Mouse (Mus musculus) megakaryocyte, embryonic 14.5 days (primary cell): ENCODE results near the gene Oxa1l. TPM values are rescaled to one million over a fixed set of nuclear protein-coding genes. Genes with fewer than 3 reads are reported as not detected.

Source experiments
- H3K27me3 ChIP-seq: replicated peaks from 2 replicates; pipeline ENCODE3; 2012; ENCODE audit warnings: inconsistent platforms
- H3K36me3 ChIP-seq: replicated peaks from 2 replicates; pipeline ENCODE3; 2012; ENCODE audit warnings: low read length, inconsistent platforms, mixed read lengths
- H3K4me1 ChIP-seq: 2 replicates; pipeline ENCODE4 v1.6.1; 2012; ENCODE audit warnings: inconsistent platforms
- H3K4me3 ChIP-seq: replicated peaks from 2 replicates; pipeline ENCODE3; 2012; ENCODE audit warnings: moderate library complexity, mild to moderate bottlenecking, inconsistent platforms
- H3K9me3 ChIP-seq: 2 replicates; pipeline ENCODE4 v1.6.1; 2012; ENCODE audit warnings: inconsistent platforms
- FLI1 ChIP-seq: IDR thresholded peaks from 2 replicates; pipeline ENCODE4 v1.6.1; 2012; ENCODE audit warnings: low read length, inconsistent platforms, mixed read lengths
- GATA1 ChIP-seq: IDR thresholded peaks from 3 replicates; pipeline ENCODE4 v1.6.1; 2012; ENCODE audit warnings: mixed read lengths, low read length, inconsistent platforms, borderline replicate concordance
- polyA plus RNA-seq: library from polyadenylated mRNA; stranded (reverse); fragments of >175 nt; gene quantifications from 2 replicates; pipeline ENCODE4 v1.2.3, GENCODE M21; 2012; ENCODE audit warnings: low replicate concordance; ENCODE audit not compliant: insufficient read depth

Oxa1l gene
- polyA plus RNA-seq, 1 experiment, result 55.2 TPM

DNA sequence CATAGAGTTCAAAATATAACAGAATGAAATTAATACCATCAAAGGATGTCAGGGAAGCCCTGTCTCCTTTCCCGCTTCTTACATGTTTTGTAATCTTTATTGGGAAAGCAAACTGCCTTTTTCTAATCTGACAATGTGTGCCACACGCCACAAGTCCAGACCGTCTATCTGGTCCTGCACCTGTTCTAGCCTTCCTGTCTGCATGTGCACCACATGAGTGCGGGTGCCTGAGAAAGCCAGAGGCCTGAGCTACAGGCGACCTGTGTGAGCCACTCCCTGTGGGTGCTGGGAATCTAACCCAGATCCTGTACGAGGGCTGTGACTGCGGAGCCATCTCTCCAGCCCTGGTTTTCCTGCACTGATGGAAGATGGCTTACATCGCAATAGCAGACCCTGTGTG, 23.8 kb downstream of the Oxa1l start:
- peaks cover 10% of the 10 kb centered on the region for H3K27me3 ChIP-seq
- H3K36me3 ChIP-seq, result no peaks in the 10 kb centered on the region
- H3K4me1 ChIP-seq, result peaks cover 36% of the 10 kb centered on the region
- TF ChIP-seq FLI1 (no peak), GATA1 (no peak)
- H3K4me3 ChIP-seq, result no peak overlapping the region
- H3K9me3 ChIP-seq, result 0 out of 2 replicates have a peak, but pooled peaks cover 2% of the 10 kb centered on the region

DNA sequence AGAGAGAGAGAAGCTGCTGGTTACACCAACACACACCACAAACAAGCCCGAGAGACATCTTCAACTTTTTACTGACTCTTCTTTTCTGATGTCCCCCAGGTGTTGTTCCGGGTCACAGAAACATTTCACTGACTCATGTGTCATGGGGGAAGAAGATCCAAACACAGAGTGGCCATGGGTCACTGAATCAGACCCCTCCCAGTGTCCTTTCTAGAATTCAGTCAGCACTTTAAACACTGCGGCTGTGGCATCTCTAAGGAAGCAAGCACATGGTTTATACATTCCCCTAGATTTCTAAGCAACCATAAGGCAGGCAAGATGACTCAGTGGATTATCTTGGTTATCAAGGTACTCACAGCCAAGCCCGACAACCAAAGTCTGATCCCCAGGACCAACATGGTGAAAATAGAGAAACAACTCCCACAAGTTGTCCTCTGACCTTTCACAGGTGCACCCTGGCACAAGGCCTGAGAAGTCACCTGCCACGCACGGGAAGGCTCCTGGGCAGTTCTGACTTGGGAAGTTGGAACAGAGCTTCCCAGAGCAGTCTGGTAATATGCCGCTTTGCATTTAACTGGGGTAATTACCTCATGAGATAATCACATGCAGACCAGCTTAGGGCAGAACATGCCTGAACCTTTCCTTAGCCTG, 25.5 kb downstream of the Oxa1l start:
- peaks cover 10% of the 10 kb centered on the region for H3K27me3 ChIP-seq
- TF ChIP-seq GATA1 (no peak), FLI1 (no peak)
- no peaks in the 10 kb centered on the region for H3K36me3 ChIP-seq
- H3K4me3 ChIP-seq, result no peak overlapping the region
- peaks cover 36% of the 10 kb centered on the region for H3K4me1 ChIP-seq
- 0 out of 2 replicates have a peak, but pooled peaks cover 2% of the 10 kb centered on the region for H3K9me3 ChIP-seq

DNA sequence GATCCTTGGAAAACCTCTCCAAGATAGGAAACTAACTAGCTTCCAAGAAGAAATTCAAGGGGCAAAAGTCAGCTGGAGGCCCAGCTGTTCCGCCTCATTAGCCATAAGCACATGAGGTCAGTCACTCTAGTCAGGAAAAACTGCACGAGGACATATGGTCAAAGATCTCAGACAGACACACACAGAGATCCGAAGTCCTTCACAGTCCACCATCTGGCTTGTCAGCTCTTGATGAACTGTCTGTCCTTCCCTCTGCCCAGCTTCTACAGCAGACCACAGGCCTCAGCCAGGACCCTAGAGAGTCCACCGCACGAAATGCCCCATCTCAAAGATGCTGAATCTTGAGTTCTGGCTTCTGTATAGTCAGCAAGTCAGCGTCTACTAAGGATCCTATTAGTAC, 26.9 kb downstream of the Oxa1l start:
- TF ChIP-seq GATA1 (no peak), FLI1 (no peak)
- Histone ChIP-seq H3K9me3 (0 out of 2 replicates have a peak, but pooled peaks cover 2% of the 10 kb centered on the region), H3K36me3 (no peaks in the 10 kb centered on the region), H3K4me1 (peaks cover 22% of the 10 kb centered on the region), H3K4me3 (no peak overlapping the region), H3K27me3 (peaks cover 18% of the 10 kb centered on the region)

DNA sequence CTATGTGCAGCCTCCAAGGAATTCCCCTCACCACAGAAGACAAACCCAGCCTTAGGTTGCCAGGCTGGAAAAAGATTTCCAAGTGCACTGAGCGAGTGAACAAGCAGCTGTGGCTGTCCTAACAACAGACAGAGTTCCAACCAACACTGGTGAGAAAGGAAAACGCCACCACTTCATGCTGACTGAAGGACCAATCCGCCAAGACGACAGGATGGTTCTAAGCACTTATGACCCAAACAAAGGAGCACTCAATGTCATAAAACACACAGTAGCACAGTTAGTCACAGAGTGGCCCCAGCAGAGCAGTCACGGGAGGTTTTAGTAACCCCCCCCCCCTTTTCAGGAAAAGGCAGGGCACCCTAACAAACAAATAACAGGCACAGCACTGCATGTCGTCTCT, 30.2 kb downstream of the Oxa1l start:
- H3K36me3 ChIP-seq, result no peaks in the 10 kb centered on the region
- TF ChIP-seq GATA1 (no peak), FLI1 (no peak)
- H3K4me3 ChIP-seq, result no peak overlapping the region
- H3K4me1 ChIP-seq, result no peaks in the 10 kb centered on the region
- H3K27me3 ChIP-seq, result peaks cover 26% of the 10 kb centered on the region
- peaks cover 5% of the 10 kb centered on the region; the same call in 1 of the 2 replicates for H3K9me3 ChIP-seq

DNA sequence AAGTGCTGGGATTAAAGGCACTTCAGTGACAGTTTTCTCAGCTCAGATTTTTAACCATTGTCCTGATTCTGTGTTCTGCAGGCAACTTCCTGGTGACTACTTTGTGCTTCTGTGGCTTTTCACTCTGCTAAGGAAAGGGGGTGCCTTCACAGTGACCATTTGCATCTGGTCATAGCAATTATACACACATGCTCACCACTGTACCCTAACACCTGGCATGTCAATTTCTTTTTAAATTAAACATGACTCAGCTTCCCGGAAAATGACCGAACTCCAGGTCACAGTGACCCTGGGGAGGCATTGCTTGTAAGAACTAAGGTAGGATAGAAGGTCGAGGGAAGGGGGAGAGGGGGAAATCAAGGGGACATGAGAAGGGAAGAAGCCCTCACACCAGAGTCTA, 33.2 kb downstream of the Oxa1l start:
- Histone ChIP-seq H3K9me3 (peaks cover 5% of the 10 kb centered on the region; the same call in 1 of the 2 replicates), H3K27me3 (peaks cover 26% of the 10 kb centered on the region), H3K4me3 (no peak overlapping the region), H3K36me3 (no peaks in the 10 kb centered on the region), H3K4me1 (peaks cover 15% of the 10 kb centered on the region)
- TF ChIP-seq GATA1 (no peak), FLI1 (no peak)

DNA sequence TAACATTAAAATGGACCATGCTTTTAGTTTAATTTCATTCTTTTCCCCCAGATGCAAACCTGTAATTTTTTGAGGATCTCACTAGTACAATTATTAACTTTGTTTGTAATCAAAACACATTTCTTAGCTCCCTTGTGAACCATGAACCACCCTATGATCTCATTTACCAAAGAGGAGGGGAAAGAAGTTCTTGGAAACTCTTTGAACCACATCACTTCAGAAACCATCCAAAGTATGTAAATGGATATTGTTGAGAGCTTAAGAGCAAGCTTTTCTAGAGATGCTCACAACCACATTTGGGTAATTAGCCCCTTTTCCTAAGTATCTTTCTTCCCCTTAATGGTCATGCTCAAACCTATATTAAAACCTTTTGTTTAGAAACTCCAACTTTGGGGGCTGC, 33.7 kb downstream of the Oxa1l start:
- TF ChIP-seq GATA1 (no peak), FLI1 (no peak)
- Histone ChIP-seq H3K4me1 (peaks cover 20% of the 10 kb centered on the region), H3K4me3 (no peak overlapping the region), H3K36me3 (no peaks in the 10 kb centered on the region), H3K9me3 (peaks cover 5% of the 10 kb centered on the region; the same call in 1 of the 2 replicates), H3K27me3 (peaks cover 26% of the 10 kb centered on the region)

DNA sequence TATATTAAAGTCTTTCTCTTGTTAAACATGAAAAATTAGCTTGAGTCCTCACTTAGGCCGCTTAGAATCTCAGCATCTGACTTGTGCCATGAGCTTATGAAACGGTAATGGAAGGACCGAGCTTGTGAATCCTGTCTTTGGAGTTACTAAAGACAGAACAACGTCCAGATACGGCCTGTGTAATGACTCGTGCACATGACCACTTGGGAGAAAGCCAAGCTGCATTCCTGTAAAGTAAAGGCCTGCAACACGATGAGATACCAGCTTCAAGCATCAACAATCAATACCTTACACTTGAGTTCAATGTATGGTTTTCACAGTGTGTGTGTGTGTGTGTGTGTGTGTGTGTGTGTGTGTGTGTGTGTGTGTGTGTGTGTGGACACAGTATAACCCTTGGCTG, 36.1 kb downstream of the Oxa1l start:
- H3K4me1 ChIP-seq, result peaks cover 20% of the 10 kb centered on the region
- H3K9me3 ChIP-seq, result peaks cover 5% of the 10 kb centered on the region; the same call in 1 of the 2 replicates
- H3K36me3 ChIP-seq, result no peaks in the 10 kb centered on the region

DNA sequence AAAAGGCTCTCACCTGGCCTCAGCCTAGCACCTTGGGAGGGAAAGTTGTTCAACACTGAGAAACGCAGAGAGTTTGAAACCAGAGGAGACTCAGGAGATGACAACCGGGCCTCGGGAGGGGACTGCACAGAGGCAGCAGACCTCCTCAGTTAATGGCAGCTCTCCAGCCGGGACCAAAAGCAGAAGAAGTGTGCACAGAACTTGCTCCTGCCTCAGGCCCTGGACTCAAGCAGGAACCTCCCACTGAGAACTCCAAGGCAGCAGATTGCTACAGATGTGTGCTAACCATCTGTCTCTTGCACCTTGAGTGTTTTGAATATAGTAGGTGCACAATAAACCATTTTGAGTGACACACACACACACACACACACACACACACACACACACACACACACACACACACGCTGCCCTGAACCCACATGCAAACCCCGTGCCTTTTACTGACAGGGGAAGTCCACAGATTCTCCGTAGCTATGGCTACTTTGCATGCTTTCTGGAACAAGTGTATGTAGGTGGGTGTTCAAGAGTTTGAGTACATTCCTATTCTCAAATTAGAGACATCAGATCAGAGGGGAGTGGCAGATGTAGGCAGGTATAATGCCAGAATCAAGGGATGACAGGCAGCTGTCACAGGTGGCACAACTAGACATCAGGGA, 37.4 kb downstream of the Oxa1l start:
- Histone ChIP-seq H3K4me1 (peaks cover 20% of the 10 kb centered on the region), H3K9me3 (peaks cover 5% of the 10 kb centered on the region; the same call in 1 of the 2 replicates), H3K4me3 (no peak overlapping the region), H3K27me3 (peaks cover 11% of the 10 kb centered on the region), H3K36me3 (no peaks in the 10 kb centered on the region)
- TF ChIP-seq FLI1, result no peak

More for the DNA sequence above, 36.1 kb downstream of the Oxa1l start:
- no peak overlapping the region for H3K4me3 ChIP-seq
- no peak for TF ChIP-seq FLI1
- no peak for TF ChIP-seq GATA1
- H3K27me3 ChIP-seq, result peaks cover 18% of the 10 kb centered on the region

DNA sequence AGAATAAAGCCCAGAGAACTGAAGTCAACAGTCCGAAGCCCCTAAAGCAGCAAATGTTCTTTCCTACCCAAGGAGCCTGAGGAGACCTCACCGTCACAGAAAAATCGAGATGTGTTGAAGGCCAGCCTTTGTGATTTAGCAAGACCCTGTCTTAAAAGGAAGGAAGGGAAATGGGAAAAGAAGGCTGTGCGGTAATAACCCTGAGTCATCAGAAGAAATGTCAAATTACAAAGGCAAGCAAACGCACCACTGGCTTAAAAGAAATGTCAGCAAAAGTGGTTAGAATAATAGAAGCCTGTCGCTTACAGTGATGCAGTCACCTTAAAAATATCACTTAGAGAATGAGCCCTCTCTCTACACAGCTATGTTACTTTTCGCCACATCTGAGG, 37.9 kb downstream of the Oxa1l start:
- Histone ChIP-seq H3K36me3 (no peaks in the 10 kb centered on the region), H3K4me3 (no peak overlapping the region), H3K9me3 (peaks cover 5% of the 10 kb centered on the region; the same call in 1 of the 2 replicates), H3K27me3 (peaks cover 11% of the 10 kb centered on the region), H3K4me1 (peaks cover 20% of the 10 kb centered on the region)
- TF ChIP-seq FLI1, result no peak
- no peak for TF ChIP-seq GATA1

DNA sequence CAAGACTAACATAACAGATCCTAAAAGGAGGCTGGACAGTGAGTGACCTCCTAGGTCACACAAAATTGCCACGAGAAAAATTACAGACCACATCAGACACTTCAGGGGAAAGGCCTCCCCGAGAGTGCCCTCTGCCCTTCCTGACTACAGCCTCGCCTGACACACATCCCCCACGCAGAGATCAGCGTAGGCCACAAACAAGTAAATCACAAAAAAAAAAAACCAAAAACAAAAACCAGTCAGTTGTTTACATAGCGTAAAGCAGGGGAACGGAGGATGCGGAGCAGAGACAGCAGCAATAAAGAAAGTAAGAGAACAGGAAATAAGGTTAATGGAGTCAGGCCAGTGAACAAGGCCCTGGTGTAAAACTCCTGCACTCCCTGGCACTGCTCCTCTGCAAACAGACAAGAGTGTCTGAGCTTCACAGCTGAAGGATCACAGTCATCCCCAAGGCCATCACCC, 38.3 kb downstream of the Oxa1l start:
- Histone ChIP-seq H3K4me3 (no peak overlapping the region), H3K27me3 (peaks cover 8% of the 10 kb centered on the region), H3K9me3 (peaks cover 5% of the 10 kb centered on the region; the same call in 1 of the 2 replicates), H3K4me1 (peaks cover 20% of the 10 kb centered on the region), H3K36me3 (no peaks in the 10 kb centered on the region)
- TF ChIP-seq GATA1 (no peak), FLI1 (no peak)
